Mouse (Mus musculus): ENCODE results near the gene Garnl3.

Gene Garnl3

GRCm38 (mm10) chr2:32966689-32967631 lies 164.5 kb downstream of the Garnl3 start:
- DNase-seq = peak; percentile 84

- no peak for DNase-seq
Measured at GRCm38 (mm10) chr2:32966184-32966688, 165.2 kb downstream of the Garnl3 start.

GRCm38 (mm10) chr2:32965511-32966183 lies 165.8 kb downstream of the Garnl3 start:
- no peak for DNase-seq

GRCm38 (mm10) chr2:32964659-32965457 lies 166.6 kb downstream of the Garnl3 start:
- DNase-seq = no peak

DNA sequence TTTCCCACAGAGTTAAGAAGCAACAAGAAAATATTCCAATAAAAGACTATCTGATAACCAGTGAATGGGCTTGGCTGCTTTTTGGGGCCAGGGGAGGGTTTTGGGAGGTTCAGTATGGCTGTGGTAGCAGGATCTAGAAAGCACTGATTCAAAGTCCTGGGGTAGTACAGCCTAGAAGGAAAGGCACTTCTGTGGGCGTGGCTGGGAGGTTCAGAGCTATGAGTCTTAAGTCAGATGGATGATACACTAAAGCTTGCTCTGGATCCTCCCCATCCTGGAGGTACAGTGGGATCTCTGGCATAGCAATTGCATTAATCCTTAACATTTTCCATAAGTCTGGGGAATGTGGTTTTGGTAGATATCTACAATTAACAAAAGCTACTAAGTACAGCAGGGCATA lies 167.5 kb downstream of the Garnl3 start:
- no peak for DNase-seq

GRCm38 (mm10) chr2:32963544-32963943 lies 167.9 kb downstream of the Garnl3 start:
- DNase-seq = no peak

DNA sequence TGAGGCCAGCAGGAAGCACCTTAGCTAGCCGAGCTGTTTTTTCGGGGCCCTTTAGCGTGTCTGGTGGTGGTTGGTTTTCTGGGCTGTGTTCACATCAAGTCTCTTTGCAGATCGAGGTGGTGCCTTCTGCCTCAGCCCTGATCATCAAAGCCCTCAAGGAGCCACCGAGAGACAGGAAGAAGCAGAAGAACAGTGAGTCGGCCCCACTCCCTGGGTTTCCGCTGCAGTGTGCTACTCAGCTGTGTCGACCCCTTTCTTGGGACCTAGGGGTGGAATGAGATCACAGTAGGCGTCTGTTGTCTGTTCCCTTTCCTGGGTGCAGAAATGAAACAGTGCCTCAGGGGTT lies 168.6 kb downstream of the Garnl3 start:
- no peak for DNase-seq

- no peak for DNase-seq
Measured at GRCm38 (mm10) chr2:32962062-32962874, 169.2 kb downstream of the Garnl3 start.

DNA sequence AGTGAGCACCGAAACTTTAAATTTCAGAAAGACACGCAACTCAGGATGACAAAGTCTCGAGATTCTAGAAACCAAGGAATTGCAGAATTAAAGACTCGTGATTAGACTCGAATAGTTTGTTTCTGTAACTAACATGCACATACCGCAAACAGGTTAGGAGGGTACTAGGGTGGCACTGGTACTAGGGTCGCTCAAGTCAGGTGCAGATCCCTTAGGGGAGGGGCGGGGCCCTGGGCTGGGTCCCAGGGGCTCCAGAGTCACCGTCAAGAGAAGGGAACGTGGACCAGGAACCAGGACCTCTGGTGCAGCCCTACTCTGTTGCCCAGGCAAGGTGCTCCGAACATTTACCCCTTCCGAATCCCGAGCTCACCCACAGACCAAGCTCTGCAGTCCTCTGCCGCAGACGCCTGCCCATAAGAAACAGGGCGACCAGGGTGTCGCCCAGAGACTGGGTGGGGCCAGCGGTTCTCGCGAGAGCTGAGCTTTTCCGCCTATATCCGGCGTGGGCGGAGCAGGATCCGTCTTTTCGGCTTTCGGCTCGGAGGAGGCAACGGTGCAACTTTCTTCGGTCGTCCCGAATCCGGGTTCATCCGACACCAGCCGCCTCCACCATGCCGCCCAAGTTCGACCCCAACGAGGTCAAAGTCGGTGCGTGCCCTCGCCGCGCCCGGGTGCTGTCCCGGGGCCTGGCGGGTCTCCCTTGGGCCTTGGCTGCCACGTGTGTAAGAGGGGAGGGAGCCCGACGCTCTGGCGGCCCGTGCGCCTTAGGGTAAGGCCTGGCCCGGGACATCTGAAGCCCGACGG lies 170.1 kb downstream of the Garnl3 start, which contains the start of the genes Rpl12 and Lrsam1:
Rpl12 (plus strand) TSS at position 368 of the 804 bp plus-strand sequence.
Lrsam1 (minus strand) TSS at position 423 of the 804 bp plus-strand sequence.
- peak; percentile 97 for DNase-seq

DNA sequence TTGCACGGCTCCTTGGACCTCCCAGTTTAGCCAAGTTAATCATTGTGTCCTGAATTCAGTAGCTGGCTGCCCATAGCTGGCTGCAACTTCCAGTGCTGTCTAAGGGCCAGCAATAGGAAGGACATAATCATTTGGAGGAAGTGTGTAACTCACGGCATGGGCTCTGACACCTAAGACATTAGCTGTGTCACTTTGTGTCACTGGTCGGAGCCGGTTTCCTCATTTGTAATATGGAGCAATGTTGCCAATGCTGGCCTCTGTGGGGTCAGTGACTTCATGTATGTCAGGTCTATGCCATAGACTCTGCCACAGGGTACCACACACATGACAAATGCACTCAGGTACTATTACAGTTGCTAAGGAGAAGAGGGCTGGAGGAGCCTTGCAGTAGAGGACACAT lies 171.2 kb downstream of the Garnl3 start:
- no peak for DNase-seq

DNA sequence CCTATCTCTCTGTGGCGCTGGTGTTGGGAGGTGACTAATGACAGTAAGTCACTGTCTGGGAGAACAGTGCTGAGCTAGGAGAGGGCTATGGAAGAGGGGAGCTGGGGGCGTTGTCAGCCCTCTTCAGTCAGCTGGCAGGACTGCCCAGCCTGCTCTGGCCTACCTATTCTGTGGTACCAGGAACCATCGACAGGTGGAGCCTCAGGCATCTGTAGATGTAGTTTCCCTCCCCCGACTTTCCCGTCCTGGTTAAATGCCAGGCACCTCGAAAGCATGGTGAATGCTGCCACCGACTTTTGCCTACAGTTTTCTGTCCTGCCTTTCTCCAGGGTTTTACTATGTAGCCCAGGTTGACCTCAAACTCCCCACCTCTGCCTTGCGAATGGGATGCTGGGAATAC lies 174.1 kb downstream of the Garnl3 start:
- no peak for DNase-seq

GRCm38 (mm10) chr2:32954581-32954980 lies 176.9 kb downstream of the Garnl3 start:
- no peak for DNase-seq

- no peak for DNase-seq
Measured at GRCm38 (mm10) chr2:32947454-32947853, 184.0 kb downstream of the Garnl3 start.

DNA sequence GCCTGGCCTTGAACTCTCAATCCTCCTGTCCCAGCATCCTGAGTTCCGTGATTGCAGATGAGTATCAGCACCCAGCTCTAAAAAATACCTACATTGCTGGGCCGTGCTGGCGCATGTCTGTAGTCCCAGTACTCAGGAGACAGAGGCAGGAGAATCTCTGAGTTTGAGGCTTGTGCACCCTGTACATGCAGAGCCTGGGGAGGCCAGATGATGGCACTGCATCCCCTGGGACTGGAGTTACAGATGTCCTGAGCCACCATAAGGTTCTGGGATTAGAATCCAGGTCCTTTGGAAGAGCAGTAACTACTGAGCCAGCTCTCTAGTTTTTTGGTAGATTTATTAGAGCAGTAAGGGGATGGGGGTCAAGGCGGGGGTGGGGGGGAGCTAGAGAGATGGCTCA lies 191.0 kb downstream of the Garnl3 start:
- DNase-seq = no peak

DNA sequence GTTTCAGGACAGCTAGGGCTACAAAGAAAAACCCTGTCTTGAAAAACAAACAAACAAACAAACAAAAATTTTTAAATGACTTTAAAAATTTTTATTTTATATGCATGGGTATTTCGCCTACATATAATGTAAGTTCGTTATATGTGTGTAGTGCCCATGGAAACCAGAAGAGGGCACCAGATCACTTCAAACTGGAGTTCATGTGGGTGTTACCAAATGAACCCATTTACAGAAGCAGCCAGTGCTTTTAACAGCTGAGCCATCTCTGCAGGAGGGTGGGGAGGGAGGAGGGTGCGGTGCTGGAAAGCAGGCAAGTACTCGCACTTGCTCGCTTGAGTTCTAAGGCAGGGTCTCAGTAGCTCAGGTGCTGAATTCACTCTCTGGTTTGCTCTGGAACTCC lies 192.0 kb downstream of the Garnl3 start:
- DNase-seq = peak; percentile 66

DNA sequence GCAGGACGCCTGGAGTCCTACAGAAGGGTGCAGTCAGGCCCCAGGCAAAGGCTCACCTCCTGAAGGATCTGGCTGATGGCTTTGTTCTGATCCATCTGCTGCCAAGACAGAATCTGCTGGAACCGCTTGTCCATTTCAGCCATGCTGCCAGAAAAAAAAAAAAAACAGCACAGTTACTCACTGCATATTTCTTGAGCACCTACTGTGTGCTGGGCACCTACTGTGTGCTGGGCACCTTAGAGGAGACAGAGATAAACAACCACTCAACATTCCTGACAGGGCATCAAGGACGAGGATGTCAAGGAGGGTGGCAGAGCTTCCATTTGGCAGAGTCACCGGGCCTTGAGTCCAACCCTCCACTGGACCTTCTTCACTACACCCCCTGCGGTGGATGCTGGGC lies 192.7 kb downstream of the Garnl3 start:
- DNase-seq = no peak

Data from lung, postnatal 14 days (tissue).